Mouse (Mus musculus) ES-CJ7 (cell line): ENCODE data around the gene Ethe1.
A peak's percentile ranks its signal among the peaks of the same experiment; 100 is the strongest.

ENCODE experiments used
- DNase-seq: peaks from one replicate; pipeline ENCODE4 v3.0.0; 2011; ENCODE audit warnings: low read depth, low spot score

The Ethe1 gene

GRCm38 (mm10) chr7:24574224-24574796 is 13.0 kb upstream of the Ethe1 start:
- no peak for DNase-seq

DNA sequence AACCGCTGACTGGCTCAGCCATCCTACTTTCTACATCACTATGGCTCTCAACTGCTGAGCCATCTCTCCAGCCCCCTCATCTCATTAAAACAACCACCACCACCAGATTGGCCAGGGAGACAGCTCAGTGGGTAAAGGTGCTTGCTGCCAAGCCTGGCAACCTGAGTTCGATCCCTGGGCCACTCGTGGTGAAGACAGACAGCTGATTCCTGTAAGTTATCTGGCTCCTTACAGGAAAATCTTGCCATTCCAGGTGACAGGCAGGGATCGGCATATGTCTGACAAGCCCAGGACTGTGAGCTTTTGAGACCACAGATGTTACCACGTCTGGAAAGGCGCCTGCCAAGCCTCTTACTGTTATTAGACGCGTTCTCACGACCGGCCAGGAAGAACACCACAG is 9.5 kb upstream of the Ethe1 start:
- no peak for DNase-seq

- DNase-seq = no peak
Observed at GRCm38 (mm10) chr7:24584876-24585275, 2.5 kb upstream of the Ethe1 start.

DNA sequence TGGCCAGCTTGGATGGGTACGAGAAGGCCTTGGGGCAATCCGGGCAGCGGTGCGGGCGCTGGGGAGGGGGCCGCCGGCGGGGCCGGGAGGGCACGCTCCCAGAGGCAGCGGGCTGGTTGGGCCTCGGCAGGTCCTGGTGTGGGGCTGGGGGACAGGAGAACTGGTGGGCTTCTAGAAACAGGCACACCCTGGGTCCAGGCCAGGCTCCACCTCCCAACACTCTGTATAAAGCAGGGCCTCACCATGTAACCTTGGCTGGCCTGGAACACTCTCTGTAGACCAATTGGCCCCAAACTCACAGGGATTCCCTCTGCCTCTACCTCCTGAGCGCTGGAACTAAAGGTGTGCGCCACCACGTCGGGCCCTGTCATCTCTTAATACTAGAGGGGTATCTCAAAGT is 1.3 kb upstream of the Ethe1 start:
- DNase-seq = no peak

GRCm38 (mm10) chr7:24586828-24587227 is 515 bp upstream of the Ethe1 start:
- DNase-seq = no peak

DNA sequence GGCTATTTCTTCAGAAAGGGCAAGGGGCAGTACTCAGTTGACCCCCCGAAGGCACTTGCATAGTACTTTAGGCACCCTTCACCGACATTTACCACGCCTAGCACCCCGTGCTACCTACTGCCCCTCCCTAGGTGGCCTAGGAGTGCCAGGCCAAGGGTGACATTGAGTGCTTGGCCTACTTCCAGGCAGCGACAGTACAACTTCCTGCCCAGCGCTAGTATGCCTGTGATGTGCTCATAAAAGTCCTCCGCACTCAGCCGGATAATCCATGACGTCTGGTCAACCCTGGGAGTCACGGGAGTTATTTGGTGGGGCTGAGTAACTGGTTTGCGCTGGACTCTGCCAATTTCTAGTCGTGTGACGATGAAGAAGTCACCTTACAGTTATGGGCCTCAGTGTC is 993 bp downstream of the Ethe1 start:
- DNase-seq = no peak

DNA sequence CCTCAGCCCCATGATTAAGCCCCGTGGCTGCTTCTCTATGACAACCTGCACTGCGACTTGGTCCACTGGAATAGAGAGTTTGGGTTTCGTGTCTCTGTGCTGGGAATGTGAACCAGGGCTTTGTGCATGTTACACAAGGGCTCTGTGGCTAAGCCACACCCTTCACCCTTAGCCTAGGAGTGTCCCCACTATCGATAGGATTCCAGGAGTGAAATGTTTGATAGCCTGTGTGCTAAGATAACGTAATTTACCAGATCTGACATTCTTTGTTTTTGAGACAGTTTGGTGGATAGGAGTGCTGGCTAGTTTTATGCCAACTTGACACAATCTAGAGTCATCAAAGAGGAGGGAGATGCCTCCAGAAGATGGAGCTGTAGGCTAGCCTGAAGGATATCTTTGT is 4.4 kb downstream of the Ethe1 start:
- no peak for DNase-seq

- no peak for DNase-seq
Observed at GRCm38 (mm10) chr7:24592163-24592562, 4.8 kb downstream of the Ethe1 start.

- DNase-seq = no peak
Observed at GRCm38 (mm10) chr7:24592781-24593180, 5.4 kb downstream of the Ethe1 start.

DNA sequence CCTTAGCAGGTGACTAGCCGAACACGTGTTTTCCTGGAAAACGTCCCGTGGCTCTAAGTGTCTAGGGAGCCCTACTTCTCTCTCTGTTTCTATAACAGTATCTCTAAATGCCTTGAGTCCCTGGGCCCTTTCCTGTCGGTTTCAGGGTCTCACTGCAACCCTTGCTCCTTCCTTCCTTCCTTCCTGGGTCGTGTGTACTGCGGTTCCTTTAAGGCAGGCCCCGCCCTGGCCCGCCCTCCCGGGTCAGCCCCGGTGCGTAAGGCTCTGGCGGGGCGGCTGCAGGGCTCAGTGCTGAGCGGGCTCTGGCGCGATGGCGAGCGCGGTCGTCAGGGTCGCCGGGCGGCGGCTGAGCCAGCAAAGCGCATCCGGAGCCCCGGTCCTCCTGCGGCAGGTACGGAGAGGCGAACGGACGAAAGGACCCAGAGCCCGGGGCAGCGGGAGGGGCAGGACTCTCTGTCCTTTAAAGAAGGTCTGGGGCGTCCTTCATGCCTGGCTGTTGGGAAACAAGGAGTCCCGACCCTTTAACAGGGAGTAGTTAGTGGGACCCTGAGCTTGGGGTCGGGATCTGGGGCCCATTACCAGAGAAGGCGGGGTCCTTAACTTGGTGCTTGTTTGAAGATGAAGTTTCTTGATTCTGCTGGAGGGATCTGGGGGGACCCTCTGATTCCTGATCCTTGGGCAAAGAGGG is 6.4 kb downstream of the Ethe1 start:
- peak; percentile 48 for DNase-seq

GRCm38 (mm10) chr7:24594309-24594803 is 7.0 kb downstream of the Ethe1 start:
- no peak for DNase-seq

- no peak for DNase-seq
Observed at GRCm38 (mm10) chr7:24595464-24595863, 8.1 kb downstream of the Ethe1 start.

- no peak for DNase-seq
Observed at GRCm38 (mm10) chr7:24598121-24598520, 10.8 kb downstream of the Ethe1 start.

- DNase-seq = peak; percentile 71
Observed at GRCm38 (mm10) chr7:24599211-24600067, 12.1 kb downstream of the Ethe1 start.

- peak; percentile 95 for DNase-seq
Observed at GRCm38 (mm10) chr7:24600941-24601597, 13.7 kb downstream of the Ethe1 start.

GRCm38 (mm10) chr7:24605561-24605960 is 18.2 kb downstream of the Ethe1 start:
- no peak for DNase-seq

- DNase-seq = no peak
Observed at GRCm38 (mm10) chr7:24606046-24606445, 18.7 kb downstream of the Ethe1 start.

DNA sequence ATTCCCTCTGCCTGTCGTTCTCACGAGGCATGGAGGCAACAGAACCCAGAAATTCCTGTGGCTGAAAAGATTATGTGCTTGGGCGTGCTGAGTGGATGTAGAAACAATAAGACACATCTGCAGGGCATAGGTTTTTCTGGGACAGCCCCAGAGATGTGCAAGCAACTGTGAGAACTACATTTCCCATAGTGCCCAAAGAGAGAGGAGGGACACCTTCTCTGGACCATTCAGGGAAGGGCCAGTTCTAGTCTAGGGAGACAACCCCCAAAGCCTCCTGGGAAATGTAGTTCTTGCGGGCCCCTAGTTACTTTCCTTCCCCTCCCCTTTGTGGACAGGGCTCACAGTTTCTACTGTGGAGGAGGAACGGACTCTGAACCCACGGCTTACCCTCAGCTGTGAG is 20.7 kb downstream of the Ethe1 start:
- peak; percentile 72 for DNase-seq

GRCm38 (mm10) chr7:24608561-24608960 is 21.2 kb downstream of the Ethe1 start:
- DNase-seq = no peak

DNA sequence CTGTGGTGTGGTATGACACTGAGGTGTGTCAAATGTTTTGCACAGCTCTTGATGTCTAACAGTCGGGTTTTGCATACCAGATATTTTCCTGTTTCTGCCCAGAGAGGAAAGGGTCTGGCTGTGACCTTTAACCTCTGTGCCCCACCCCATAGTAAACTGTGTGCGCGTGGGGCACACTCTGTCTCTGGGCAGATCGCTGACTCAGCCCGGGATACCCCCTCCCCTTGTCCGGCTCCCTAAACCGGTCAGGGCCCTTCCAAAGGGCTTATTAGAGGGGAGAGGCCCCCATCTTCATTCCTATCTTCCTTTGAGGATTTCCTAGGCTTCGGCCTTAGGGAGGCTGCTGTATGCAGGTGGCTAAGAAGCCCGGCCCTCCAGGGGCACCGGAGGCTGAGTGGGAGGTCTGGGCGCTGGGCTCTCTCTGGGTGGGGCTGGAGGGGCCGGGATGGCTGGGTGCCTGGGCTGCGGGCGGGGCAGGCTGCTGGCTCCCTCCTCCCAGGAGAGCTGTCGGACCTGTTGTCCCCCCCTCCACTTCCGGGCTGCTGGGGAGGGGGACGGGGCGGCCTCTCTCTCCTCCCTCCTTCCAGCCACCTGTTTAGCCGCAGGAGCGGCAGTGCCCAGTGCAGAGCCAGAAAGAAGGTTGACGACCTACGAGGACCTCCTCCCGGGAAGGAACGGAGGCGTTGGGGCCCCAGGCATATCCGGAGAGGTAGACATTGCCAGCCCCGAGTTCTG is 23.0 kb downstream of the Ethe1 start, which contains the start of gene Phldb3:
Gene Phldb3, plus strand, starts transcription at position 620 of the 735 bp plus-strand sequence.
- DNase-seq = no peak

DNA sequence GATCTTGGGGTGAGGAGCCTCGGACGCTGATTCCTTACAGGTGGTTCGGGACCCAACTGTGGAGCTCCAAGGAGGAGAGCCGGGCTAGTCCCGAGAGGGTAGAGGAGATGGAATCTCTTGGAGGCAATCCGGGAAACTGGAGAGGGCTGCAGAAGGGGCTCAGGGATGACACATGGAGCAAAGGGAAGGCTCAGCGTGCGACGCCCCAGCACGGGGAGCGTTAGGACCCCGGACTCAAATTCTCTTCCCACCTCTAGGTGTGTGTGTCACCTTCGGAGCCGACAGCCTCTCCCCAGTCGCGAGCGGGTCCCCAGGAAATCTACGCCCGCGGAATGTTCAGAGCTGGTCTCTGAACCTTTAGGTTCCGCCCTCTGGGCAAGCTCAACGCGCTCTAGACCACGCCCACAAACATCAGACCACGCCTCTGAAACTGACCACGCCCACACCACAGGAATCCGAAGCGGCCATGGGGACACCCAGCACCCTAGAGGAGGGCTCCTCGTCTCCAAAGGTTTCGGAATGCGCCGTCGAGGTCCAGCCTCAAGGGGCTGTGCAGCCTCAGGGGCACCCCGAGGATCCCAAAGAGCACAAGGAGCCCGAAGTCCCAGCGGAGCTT is 23.6 kb downstream of the Ethe1 start:
- DNase-seq = peak; percentile 80
